Mouse (Mus musculus): ENCODE results near the gene Dydc2. TPM values are rescaled to one million over a fixed set of nuclear protein-coding genes. Genes with fewer than 3 reads are reported as not detected.

The Dydc2 gene
- polyA plus RNA-seq (2012; rRNA removed) = not detected in 2 replicates

GRCm38 (mm10) chr14:41069108-41069507 lies at the start of gene Dydc2:
Dydc2 (minus strand) TSS chr14:41069208.

GRCm38 (mm10) chr14:41104853-41105444 lies 35.9 kb upstream of the Dydc2 start, which contains the start of gene Mat1a:
Mat1a (plus strand) TSS chr14:41105035.

GRCm38 (mm10) chr14:41072229-41072943 lies 3.4 kb upstream of the Dydc2 start, which contains the start of gene Dydc1:
Dydc1 (plus strand) TSS chr14:41072911.

GRCm38 (mm10) chr14:41013630-41014613 lies 55.1 kb downstream of the Dydc2 start, which contains the start of gene Fam213a:
Fam213a (minus strand) TSS chr14:41013788.

Other genes starting within 250 kb of the Dydc2 start
- gene Sh2d4b, start 175.9 kb downstream of the Dydc2 start, polyA plus RNA-seq (2012; rRNA removed) = 0.23 and 0.24 TPM in 2 replicates
- 18.8 and 22.3 TPM in 2 replicates for gene Tspan14, start 102.4 kb downstream of the Dydc2 start, polyA plus RNA-seq (2012; rRNA removed)
- 37.3 and 41.3 TPM in 2 replicates for gene Fam213a, start 55.4 kb downstream of the Dydc2 start, polyA plus RNA-seq (2012; rRNA removed)
- gene Dydc1, start 3.7 kb upstream of the Dydc2 start, polyA plus RNA-seq (2012; rRNA removed) = not detected in 2 replicates
- 7.2 and 8.7 TPM in 2 replicates for gene Mat1a, start 35.8 kb upstream of the Dydc2 start, polyA plus RNA-seq (2012; rRNA removed)
- gene Sftpa1, start 62.6 kb upstream of the Dydc2 start, polyA plus RNA-seq (2012; rRNA removed) = 0.07 and 0.10 TPM in 2 replicates
- gene Mbl1, start 82.2 kb upstream of the Dydc2 start, polyA plus RNA-seq (2012; rRNA removed) = 10.3 and 11.5 TPM in 2 replicates
- gene Sftpd, start 115.9 kb upstream of the Dydc2 start, polyA plus RNA-seq (2012; rRNA removed) = not detected in 2 replicates
- gene Gm2832, start 209.6 kb upstream of the Dydc2 start, polyA plus RNA-seq (2012; rRNA removed) = not detected in 2 replicates